Mouse (Mus musculus) thymus, postnatal 25 days (tissue): ENCODE measurements around the gene Ccdc189.
A peak's percentile ranks its signal among the peaks of the same experiment; 100 is the strongest.

Experiments used
- DNase-seq: peaks from one replicate; pipeline ENCODE4 v3.0.0; 2022

Ccdc189 gene

DNA sequence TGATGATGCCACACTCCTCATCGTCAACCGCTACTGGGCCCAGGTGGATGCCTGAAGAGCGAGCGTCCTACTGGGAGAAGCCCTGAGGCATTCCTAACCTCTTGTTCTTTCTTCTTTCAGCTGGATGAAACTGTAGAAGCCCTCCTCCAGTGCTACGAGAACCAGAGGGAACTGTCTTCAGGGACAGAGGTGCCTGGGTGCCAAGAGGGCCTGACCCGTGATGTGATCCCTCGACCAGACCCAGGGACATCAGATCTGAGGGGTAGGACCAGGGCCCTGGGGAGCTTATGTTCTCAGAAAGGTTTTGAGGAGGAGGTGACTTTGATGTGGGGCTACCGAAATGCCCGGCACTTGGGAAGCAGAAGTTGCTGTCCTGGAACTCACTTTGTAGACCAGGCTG is 1.2 kb upstream of the Ccdc189 start:
- DNase-seq, result no peak

DNA sequence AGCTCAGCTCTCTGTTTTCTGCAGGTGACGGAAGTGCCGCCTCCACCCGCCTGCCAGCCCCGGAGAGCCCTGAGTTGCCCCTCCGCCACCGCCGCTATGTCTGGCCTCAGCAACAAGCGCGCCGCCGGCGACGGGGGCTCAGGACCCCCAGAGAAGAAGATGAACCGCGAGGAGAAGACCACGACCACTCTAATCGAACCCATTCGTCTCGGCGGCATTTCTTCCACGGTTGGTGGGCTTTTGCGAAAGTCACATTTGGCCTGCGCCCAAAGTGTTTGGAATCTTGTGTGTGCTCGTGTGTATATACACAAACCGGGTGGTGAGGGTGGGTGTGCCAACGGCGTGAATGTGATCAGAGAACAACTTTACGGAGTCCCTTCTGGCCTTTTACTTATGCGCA is 506 bp upstream of the Ccdc189 start:
- no peak for DNase-seq

DNA sequence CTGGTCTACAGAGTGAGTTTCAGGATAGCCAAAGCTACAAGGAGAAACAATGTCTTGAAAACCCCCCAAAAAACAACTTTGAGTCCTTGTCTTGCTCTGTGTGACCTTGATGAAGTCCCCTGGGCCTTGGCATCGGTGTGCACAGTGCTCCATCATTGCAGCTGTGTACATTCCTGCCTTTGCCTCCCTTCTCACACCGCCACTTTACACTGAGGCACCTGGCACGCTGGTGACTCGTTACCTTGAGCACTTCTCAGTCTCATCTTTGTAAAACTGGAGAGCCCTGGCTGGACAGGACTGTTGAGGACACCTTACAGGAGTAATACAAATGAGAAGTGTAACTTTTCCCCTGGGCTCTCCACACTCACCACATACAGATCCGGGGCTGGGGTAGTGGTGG is 1.2 kb downstream of the Ccdc189 start:
- DNase-seq, result no peak

DNA sequence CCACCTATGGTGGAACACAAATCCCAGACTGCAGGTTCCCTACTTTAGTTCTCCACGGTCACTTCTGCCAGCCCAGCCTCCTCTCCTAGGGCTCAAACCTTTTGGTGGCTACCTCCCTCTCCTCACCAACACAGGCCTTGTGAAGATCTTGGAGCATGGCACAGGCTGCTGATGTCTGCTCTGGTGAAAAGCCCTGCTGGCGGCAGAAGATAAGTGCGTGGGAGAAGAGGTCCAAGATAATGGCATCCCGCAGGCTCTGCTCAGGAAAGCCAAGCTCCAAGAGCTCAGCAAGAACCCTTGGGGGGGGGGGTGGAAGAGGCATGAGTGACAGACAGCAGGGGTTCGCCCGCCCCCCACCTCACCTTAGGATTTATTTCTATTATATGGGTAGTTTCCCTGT is 2.2 kb downstream of the Ccdc189 start:
- no peak for DNase-seq

DNA sequence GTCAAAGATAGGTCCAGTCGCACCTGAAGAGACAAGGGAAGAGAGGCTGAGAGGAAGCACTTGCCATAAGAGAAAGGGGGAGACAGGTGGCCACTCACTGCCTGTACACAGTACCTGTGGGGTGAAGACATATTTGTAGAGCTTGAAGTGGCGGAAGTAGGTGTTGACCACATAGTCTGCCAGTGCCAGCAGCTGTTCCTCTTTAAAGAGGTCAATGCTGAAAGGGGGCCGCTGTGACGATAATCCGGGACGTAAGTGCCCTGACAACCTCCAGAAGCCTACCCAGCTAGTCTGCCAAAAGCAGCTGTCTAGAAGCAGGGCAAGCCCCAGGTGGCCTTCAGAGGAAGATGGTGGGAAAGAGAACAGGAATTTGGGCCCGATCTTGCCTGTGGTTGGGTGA is 3.4 kb downstream of the Ccdc189 start:
- no peak for DNase-seq

DNA sequence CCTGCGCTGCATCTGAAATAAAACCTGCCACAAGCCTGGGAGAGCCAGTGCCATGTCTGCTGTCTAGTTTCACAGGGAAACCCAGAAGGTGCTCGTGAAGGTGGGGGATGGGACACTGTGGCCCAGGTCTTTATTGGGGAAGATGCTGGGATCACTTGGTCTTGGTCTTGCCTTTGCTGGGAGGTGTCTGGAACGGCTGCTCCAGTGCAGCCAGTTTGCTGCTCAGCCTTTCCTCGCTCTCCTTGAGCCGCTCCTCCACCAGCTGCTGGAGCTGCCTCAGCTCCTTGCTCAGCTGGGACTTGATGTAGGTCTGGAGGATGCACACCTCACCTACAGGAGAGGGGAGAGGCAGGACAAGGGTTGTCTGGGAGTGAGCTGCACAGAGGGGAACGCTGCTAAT is 5.1 kb downstream of the Ccdc189 start:
- DNase-seq, result no peak

DNA sequence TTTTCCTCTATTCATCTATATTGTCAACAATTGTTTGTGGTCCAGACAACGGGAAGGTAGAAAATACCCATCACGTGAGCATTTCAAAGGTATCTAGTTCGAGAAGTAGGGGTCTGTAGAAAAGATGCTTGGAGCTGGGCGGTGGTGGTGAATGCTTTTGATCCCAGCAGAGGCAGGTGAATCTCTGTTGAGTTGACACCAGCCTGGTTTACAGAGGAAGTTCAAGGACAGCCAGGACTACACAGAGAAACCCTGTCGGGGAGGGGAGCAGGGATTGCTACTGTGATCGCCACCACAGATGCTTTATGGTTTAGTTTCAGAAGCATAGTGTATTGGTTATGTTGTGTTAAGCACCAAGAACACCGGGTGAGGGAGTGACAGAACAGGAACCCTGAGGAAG is 14.3 kb downstream of the Ccdc189 start:
- no peak for DNase-seq

DNA sequence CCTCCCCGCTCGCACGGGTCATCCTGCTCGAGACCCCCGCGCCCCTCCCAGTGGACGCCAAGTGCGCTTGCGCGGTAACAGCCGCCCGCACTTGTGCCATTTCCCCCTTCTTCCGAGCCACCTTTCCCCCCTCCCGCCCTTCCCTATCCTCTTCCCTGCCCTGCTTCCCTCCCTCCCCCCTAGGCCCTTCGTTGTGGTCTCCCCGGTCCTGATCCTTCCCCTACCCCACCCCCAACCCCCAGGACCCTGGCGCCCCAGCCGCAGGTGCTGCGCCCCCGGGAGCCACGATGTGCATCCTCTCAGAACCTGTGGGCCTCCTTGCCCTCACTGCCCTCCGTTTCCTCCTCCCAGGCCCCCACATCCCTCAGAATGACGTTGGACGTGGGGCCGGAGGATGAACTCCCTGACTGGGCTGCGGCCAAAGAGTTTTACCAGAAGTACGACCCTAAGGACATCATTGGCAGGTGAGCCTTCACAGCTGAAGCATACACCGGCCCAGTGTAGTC is 14.8 kb downstream of the Ccdc189 start:
- no peak for DNase-seq

DNA sequence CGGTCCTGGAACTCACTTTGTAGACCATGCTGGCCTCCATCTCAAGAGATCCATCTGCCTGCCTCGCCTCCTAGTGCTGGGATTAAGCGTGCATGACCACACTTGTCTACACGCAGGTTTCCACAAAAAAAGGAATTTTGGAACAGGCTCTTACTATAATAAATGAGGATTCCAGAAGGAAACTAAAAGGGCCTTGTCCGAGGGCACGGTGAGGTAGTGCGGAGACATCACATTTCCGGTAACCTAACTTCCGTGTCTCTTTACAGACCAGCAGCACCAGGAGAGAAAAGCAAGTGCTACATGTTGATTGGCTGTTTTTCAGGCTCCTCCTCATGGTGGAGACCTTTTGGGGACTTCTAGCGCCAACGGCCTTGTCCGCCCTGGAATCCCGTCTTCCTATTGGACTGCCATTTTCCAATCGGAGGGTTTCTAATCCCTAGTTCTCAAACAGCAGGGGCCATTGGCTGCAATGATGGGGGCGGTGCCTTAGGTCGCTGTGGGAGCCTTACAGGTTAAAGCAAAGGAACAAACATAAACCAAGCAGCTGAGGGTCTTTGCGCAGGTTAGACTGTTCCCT is 15.4 kb downstream of the Ccdc189 start, which contains the start of gene Phkg2:
Gene Phkg2, plus strand, starts transcription at position 446 of the 577 bp plus-strand sequence.
- peak; percentile 87 for DNase-seq

DNA sequence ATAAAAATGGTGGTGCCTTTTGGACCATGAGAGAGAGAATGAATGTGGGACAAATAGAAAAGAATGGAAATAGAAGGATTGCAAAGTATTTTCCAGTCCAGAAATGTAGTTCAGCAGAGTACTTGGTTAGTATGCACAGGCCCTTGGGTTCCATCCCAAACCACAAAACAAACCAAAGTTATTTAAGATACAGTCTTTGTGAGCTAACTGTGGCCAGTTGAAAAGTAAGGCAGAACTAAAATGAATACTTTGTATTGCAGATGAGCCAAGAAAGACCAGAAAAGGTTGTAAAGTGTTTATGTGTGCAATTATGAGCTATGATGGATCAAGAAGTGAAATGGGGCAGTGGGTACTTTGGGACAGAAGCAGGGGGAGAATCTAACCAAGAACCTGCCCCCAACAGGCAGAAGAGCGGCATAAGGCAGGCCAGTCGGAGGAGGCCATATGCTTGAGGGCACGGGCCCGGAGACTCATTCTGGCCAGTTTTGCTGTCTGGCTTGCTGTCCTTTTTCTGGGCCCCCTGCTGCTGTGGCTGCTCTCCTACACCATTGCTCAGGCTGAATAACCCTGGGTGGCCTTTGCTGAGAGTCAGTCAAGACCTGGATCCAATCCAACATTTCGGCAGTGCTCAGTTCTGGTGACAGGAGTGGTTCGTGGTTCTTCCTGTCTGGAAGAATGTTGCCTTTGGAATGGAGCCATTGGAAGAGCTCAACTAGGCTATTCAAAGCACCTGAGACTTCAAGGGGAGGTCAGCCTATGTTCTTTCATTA is 23.8 kb downstream of the Ccdc189 start:
- DNase-seq, result no peak

DNA sequence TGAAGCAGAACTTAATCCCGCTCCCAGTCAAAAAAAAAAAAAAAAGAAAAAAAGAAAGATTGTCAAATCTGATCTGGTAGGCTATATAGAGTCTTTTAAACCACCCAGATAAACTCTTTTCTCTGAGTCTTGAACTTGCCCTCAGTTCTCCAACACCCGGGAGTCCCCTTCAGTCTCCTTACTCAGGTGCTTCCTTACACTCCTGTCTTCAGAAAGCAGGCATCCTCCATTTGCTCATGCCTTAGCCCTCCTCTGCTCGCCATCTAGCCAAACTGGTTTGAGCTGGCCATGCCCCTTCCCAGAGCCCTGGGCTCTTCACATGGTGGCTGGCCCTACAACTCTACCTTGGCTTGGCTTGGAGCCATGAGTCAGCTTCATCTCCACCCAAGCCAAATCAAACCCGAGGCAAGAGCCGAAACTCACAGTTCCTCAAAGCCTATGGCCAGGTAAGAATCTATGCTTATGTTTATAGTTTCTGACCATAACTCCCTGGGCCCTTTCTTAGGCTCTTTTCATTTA is 27.0 kb downstream of the Ccdc189 start, which contains the start of gene Tmem265:
Gene Tmem265, plus strand, starts transcription at position 51 of the 519 bp plus-strand sequence.
- no peak for DNase-seq

DNA sequence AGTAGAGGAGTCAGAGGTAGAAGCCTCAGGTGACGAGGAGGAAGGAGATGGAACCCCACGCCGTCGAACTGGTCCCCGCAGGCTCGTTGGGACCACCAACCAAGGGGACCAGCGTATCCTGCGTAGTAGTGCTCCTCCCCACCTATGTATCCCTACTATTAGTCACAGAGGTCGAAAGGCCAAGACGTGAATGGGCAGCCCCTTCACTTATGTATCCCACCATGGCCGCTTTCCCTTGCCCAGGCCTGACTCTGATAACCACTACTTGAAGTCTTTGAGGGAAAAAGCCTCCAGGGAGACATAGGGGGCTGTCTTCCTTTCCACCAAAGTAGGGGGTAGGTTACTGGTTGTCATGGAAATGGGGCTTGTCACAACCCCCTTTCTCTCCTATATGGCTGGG is 27.8 kb downstream of the Ccdc189 start:
- no peak for DNase-seq

DNA sequence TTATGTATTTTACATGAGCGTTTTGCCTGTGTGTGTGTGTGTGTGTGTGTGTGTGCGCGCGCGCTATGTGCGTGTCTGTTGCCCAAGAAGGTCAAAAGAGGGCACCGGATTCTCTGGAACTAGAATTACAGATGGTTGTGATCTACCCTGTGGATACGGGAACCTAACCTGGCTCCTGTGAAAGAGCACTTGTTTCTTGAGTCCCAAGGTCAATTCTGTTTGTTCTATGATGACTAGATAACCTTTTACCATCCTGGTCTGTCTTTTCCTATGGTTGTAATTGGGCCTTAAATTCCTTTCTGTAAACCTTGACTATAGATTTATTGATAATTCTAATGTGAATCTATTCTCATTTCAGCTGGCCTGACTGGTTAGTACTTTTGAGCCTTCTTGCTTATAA is 36.8 kb downstream of the Ccdc189 start:
- no peak for DNase-seq

DNA sequence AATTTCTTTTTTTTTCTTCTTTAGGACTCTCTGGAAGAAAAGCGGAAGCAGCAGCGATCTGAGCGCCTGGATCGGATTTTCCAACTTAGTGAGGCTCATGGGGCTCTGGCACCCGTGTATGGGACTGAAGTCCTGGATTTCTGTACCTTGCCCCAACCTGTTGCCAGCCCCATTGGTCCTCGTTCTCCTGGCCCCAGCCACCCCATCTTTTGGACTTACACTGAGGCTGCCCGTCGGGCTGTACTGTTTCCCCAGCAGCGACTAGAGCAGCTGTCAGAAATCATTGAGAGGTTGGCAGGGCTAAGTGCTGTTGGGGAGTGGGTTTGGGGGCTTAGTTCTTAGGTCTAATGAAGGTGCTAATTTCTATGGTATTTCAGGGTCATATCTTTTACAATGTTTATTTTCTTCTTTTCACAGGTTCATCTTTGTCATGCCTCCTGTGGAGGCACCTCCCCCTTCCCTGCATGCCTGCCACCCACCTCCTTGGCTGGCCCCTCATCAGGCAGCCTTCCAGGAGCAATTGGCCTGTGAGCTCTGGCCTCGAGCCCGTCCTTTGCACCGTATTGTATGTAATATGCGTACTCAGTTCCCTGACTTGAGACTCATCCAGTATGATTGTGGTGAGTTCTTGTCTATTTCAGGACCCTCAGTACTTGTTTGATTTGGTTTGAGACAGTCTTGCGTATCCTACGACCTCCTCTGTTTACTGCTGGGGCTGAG is 39.1 kb downstream of the Ccdc189 start:
- no peak for DNase-seq

DNA sequence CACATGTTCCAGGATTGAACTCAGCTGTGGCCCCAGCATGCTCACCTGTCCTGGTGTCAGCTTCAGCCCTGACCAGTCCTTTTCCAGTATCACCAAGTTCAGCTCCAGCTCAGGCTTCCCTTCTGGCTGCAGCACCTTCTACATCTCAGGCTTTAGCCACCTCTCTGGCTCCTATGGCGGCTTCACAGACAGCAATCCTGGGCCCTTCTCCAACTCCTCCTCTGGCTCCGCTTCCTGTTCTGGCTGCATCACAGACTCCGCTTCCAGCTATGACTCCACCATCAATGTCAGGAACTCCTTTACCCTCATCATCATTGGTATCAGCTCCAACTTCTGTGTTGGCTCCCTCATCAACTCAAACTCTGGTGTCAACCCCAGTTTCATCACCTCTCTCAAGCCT is 46.7 kb downstream of the Ccdc189 start:
- DNase-seq, result no peak
